Mouse (Mus musculus) lung, embryonic 15.5 days (tissue): Measurements from ENCODE around the gene Teddm2. TPM values are rescaled to one million over a fixed set of nuclear protein-coding genes. Genes with fewer than 3 reads are reported as not detected.

Source experiments
- ATAC-seq: fragments of 200-750 bp; cut with Nextera tagmentation; 2 replicates; pipeline ENCODE4 v1.8.0; 2017; ENCODE audit warnings: moderate number of reproducible peaks, borderline replicate concordance; ENCODE audit not compliant: low FRiP score, low TSS enrichment; ENCODE audit errors: extremely low read depth
- H3K27ac ChIP-seq: fragments of 300-500 bp; sonication (generic); 2 replicates; pipeline ENCODE4 v1.5.1; 2015; ENCODE audit warnings: moderate library complexity, mild to moderate bottlenecking, inconsistent platforms
- H3K27me3 ChIP-seq: fragments of 300-500 bp; sonication (generic); 2 replicates; pipeline ENCODE4 v1.6.1; 2015; ENCODE audit warnings: inconsistent platforms
- H3K36me3 ChIP-seq: fragments of 300-500 bp; sonication (generic); 2 replicates; pipeline ENCODE4 v1.6.1; 2015; ENCODE audit warnings: inconsistent platforms
- H3K4me1 ChIP-seq: fragments of 300-500 bp; sonication (generic); 2 replicates; pipeline ENCODE4 v1.6.1; 2015; ENCODE audit warnings: inconsistent platforms
- H3K4me2 ChIP-seq: fragments of 300-500 bp; sonication (generic); 2 replicates; pipeline ENCODE4 v1.6.1; 2015; ENCODE audit warnings: inconsistent platforms, mild to moderate bottlenecking, moderate library complexity
- H3K4me3 ChIP-seq: fragments of 300-500 bp; sonication (generic); 2 replicates; pipeline ENCODE4 v1.5.1; 2015; ENCODE audit warnings: mild to moderate bottlenecking, inconsistent platforms
- H3K9ac ChIP-seq: fragments of 300-500 bp; sonication (generic); 2 replicates; pipeline ENCODE4 v1.6.1; 2015; ENCODE audit warnings: inconsistent platforms
- H3K9me3 ChIP-seq: fragments of 300-500 bp; sonication (generic); 2 replicates; pipeline ENCODE4 v1.6.1; 2016; ENCODE audit warnings: inconsistent platforms
- WGBS: fragments of 180-500 bp; shearing (Covaris S2); methylation state at CpG from one replicate; pipeline ENCODE4 v1.1.7; 2015; 5-methylcytosine and 5-hydroxymethylcytosine counted together
- polyA plus RNA-seq: library from polyadenylated mRNA; unstranded; fragments of >200 nt; fragmentation: Nextera tagmentation; extraction: Ambion mirVana; gene quantifications from 2 replicates; pipeline ENCODE4 v1.2.1, GENCODE M21; 2015

The Teddm2 gene
- 0.40 and 0.41 TPM in 2 replicates for polyA plus RNA-seq

- Histone ChIP-seq H3K27me3 (no peaks in the 10 kb centered on the region), H3K36me3 (peaks cover 24% of the 10 kb centered on the region), H3K27ac (peak within 1 kb of the TSS; percentile 96), H3K9ac (peak within 1 kb of the TSS; percentile 70), H3K9me3 (no peaks in the 10 kb centered on the region), H3K4me3 (peak within 1 kb of the TSS; percentile 63), H3K4me1 (peaks cover 11% of the 10 kb centered on the region), H3K4me2 (peak within 1 kb of the TSS; percentile 76)
- WGBS = under 1% methylated on average over 51 of the region's 51 CpGs
- peak; percentile 97 for ATAC-seq
These were observed at the start of gene Teddm2, which contains the start of gene Glul for GRCm38 (mm10) chr1:153899731-153900380. Gene Teddm2 (minus strand): TSS chr1:153900228. Gene Glul (plus strand): TSS chr1:153899944.

- Histone ChIP-seq H3K36me3 (no peaks in the 10 kb centered on the region), H3K27me3 (no peaks in the 10 kb centered on the region), H3K9ac (no peak overlapping the region), H3K9me3 (no peaks in the 10 kb centered on the region), H3K27ac (no peak overlapping the region), H3K4me1 (no peaks in the 10 kb centered on the region), H3K4me2 (no peak overlapping the region), H3K4me3 (no peak overlapping the region)
- 89% methylated on average over 6 of the region's 6 CpGs for WGBS
- ATAC-seq = no peak
These were observed 47.8 kb upstream of the Teddm2 start for GRCm38 (mm10) chr1:153947837-153948236.

- Histone ChIP-seq H3K4me3 (no peak overlapping the region), H3K9me3 (no peaks in the 10 kb centered on the region), H3K9ac (no peak overlapping the region), H3K27me3 (no peaks in the 10 kb centered on the region), H3K27ac (no peak overlapping the region), H3K4me2 (no peak overlapping the region), H3K4me1 (no peaks in the 10 kb centered on the region), H3K36me3 (no peaks in the 10 kb centered on the region)
- no peak for ATAC-seq
- 39% methylated on average over 7 of the region's 7 CpGs for WGBS
These were observed 46.9 kb upstream of the Teddm2 start for GRCm38 (mm10) chr1:153946971-153947370.

- H3K27me3 ChIP-seq = no peaks in the 10 kb centered on the region
- 69% methylated on average over 5 of the region's 5 CpGs for WGBS
These were observed 45.2 kb upstream of the Teddm2 start for GRCm38 (mm10) chr1:153945181-153945580.

GRCm38 (mm10) chr1:153940986-153941385, 41.0 kb upstream of the Teddm2 start:
- Histone ChIP-seq H3K4me3 (no peak overlapping the region), H3K9ac (no peak overlapping the region), H3K36me3 (no peaks in the 10 kb centered on the region), H3K9me3 (no peaks in the 10 kb centered on the region), H3K27me3 (no peaks in the 10 kb centered on the region), H3K4me1 (no peaks in the 10 kb centered on the region), H3K4me2 (no peak overlapping the region), H3K27ac (no peak overlapping the region)
- 81% methylated on average over 2 of the region's 2 CpGs for WGBS
- ATAC-seq = no peak

More at GRCm38 (mm10) chr1:153945181-153945580, 45.2 kb upstream of the Teddm2 start:
- no peak for ATAC-seq
- no peak overlapping the region for H3K9ac ChIP-seq
- H3K9me3 ChIP-seq = no peaks in the 10 kb centered on the region
- H3K27ac ChIP-seq = no peak overlapping the region
- H3K4me1 ChIP-seq = no peaks in the 10 kb centered on the region
- H3K36me3 ChIP-seq = no peaks in the 10 kb centered on the region
- no peak overlapping the region for H3K4me2 ChIP-seq
- H3K4me3 ChIP-seq = no peak overlapping the region

GRCm38 (mm10) chr1:153937025-153937424, 37.0 kb upstream of the Teddm2 start:
- Histone ChIP-seq H3K4me1 (no peaks in the 10 kb centered on the region), H3K4me3 (no peak overlapping the region), H3K9me3 (no peaks in the 10 kb centered on the region), H3K27me3 (no peaks in the 10 kb centered on the region), H3K36me3 (no peaks in the 10 kb centered on the region), H3K4me2 (no peak overlapping the region), H3K9ac (no peak overlapping the region), H3K27ac (no peak overlapping the region)
- ATAC-seq = no peak
- 100% methylated on average over 2 of the region's 2 CpGs for WGBS

- H3K27me3 ChIP-seq = no peaks in the 10 kb centered on the region
- no peak overlapping the region for H3K4me3 ChIP-seq
- no peak overlapping the region for H3K9ac ChIP-seq
- H3K4me1 ChIP-seq = no peaks in the 10 kb centered on the region
- no peak for ATAC-seq
- no peak overlapping the region for H3K4me2 ChIP-seq
- 76% methylated on average over 12 of the region's 12 CpGs for WGBS
- no peak overlapping the region for H3K27ac ChIP-seq
- no peaks in the 10 kb centered on the region for H3K36me3 ChIP-seq
- H3K9me3 ChIP-seq = no peaks in the 10 kb centered on the region
These were observed 35.9 kb upstream of the Teddm2 start for GRCm38 (mm10) chr1:153935844-153936380.

GRCm38 (mm10) chr1:153933772-153934171, 33.7 kb upstream of the Teddm2 start:
- H3K36me3 ChIP-seq = no peaks in the 10 kb centered on the region

GRCm38 (mm10) chr1:153930431-153930830, 30.4 kb upstream of the Teddm2 start:
- ATAC-seq = no peak
- no peak overlapping the region for H3K4me3 ChIP-seq
- H3K27me3 ChIP-seq = no peaks in the 10 kb centered on the region
- no peaks in the 10 kb centered on the region for H3K9me3 ChIP-seq
- H3K9ac ChIP-seq = no peak overlapping the region
- no peaks in the 10 kb centered on the region for H3K4me1 ChIP-seq
- H3K36me3 ChIP-seq = no peaks in the 10 kb centered on the region
- no peak overlapping the region for H3K4me2 ChIP-seq
- 93% methylated on average over 2 of the region's 2 CpGs for WGBS
- no peak overlapping the region for H3K27ac ChIP-seq

More at GRCm38 (mm10) chr1:153933772-153934171, 33.7 kb upstream of the Teddm2 start:
- Histone ChIP-seq H3K9ac (no peak overlapping the region), H3K27me3 (no peaks in the 10 kb centered on the region), H3K27ac (no peak overlapping the region), H3K4me2 (no peak overlapping the region), H3K4me3 (no peak overlapping the region), H3K4me1 (no peaks in the 10 kb centered on the region), H3K9me3 (no peaks in the 10 kb centered on the region)
- WGBS = 38% methylated on average over 1 of the region's 1 CpGs
- ATAC-seq = no peak

- no peak for ATAC-seq
- WGBS = 64% methylated on average over 6 of the region's 6 CpGs
These were observed 24.7 kb upstream of the Teddm2 start for GRCm38 (mm10) chr1:153924395-153925385.

GRCm38 (mm10) chr1:153922571-153923021, 22.6 kb upstream of the Teddm2 start:
- ATAC-seq = peak; percentile 49; the same call in 1 of the 2 replicates
- H3K9ac ChIP-seq = no peak overlapping the region
- no peak overlapping the region for H3K4me3 ChIP-seq
- H3K4me1 ChIP-seq = no peaks in the 10 kb centered on the region
- 24% methylated on average over 5 of the region's 5 CpGs for WGBS
- H3K27me3 ChIP-seq = no peaks in the 10 kb centered on the region
- no peak overlapping the region for H3K4me2 ChIP-seq
- H3K36me3 ChIP-seq = no peaks in the 10 kb centered on the region
- no peaks in the 10 kb centered on the region for H3K9me3 ChIP-seq
- no peak overlapping the region for H3K27ac ChIP-seq

More at GRCm38 (mm10) chr1:153924395-153925385, 24.7 kb upstream of the Teddm2 start:
- Histone ChIP-seq H3K27me3 (no peaks in the 10 kb centered on the region), H3K4me1 (no peaks in the 10 kb centered on the region), H3K4me3 (no peak overlapping the region), H3K4me2 (no peak overlapping the region), H3K9me3 (no peaks in the 10 kb centered on the region), H3K36me3 (no peaks in the 10 kb centered on the region), H3K27ac (no peak overlapping the region), H3K9ac (no peak overlapping the region)
